Mouse (Mus musculus) heart, embryonic 10.5 days (tissue): ENCODE results near the gene Taar9. TPM values are rescaled to one million over a fixed set of nuclear protein-coding genes. Genes with fewer than 3 reads are reported as not detected.
"Not testable (repeated sequence)": the region's sequence is repeated elsewhere in the genome, so short reads cannot be mapped to it uniquely, and the experiment has no call there.

ENCODE experiments used
- DNase-seq: peaks from one replicate; pipeline ENCODE4 v3.0.0-alpha.2; 2017; ENCODE audit warnings: low spot score
- H3K27ac ChIP-seq: fragments of 300-500 bp; sonication (generic); 2 replicates; pipeline ENCODE4 v1.5.1; 2016; ENCODE audit warnings: mild to moderate bottlenecking
- H3K27me3 ChIP-seq: fragments of 300-500 bp; sonication (generic); 2 replicates; pipeline ENCODE4 v1.6.1; 2016; ENCODE audit warnings: mild to moderate bottlenecking; ENCODE audit not compliant: poor library complexity, insufficient read depth, severe bottlenecking
- H3K36me3 ChIP-seq: fragments of 300-500 bp; sonication (generic); 2 replicates; pipeline ENCODE4 v1.6.1; 2016; ENCODE audit warnings: mild to moderate bottlenecking, moderate library complexity
- H3K4me1 ChIP-seq: fragments of 300-500 bp; sonication (generic); 2 replicates; pipeline ENCODE4 v1.6.1; 2016; ENCODE audit warnings: mild to moderate bottlenecking
- H3K4me3 ChIP-seq: fragments of 300-500 bp; sonication (generic); 2 replicates; pipeline ENCODE4 v1.5.1; 2016; ENCODE audit warnings: mild to moderate bottlenecking, moderate library complexity
- H3K9me3 ChIP-seq: fragments of 300-500 bp; sonication (generic); 2 replicates; pipeline ENCODE4 v1.6.1; 2016; ENCODE audit warnings: mild to moderate bottlenecking, moderate library complexity
- WGBS: fragments of 180-500 bp; shearing (Covaris S2); methylation state at CpG from one replicate; pipeline ENCODE4 v1.1.7; 2016; 5-methylcytosine and 5-hydroxymethylcytosine counted together
- polyA plus RNA-seq: library from polyadenylated mRNA; unstranded; fragments of >200 nt; fragmentation: Nextera tagmentation; extraction: Ambion mirVana; gene quantifications from 2 replicates; pipeline ENCODE4 v1.2.1, GENCODE M21; 2016

The Taar9 gene
- polyA plus RNA-seq, 1 experiment from 2014 or later = not detected

- H3K4me1 ChIP-seq = no peaks in the 10 kb centered on the region
- H3K9me3 ChIP-seq = no peaks in the 10 kb centered on the region
- 70% methylated on average over 3 of the region's 3 CpGs for WGBS
- no peak for DNase-seq
- no peaks in the 10 kb centered on the region for H3K36me3 ChIP-seq
- H3K27me3 ChIP-seq = no peaks in the 10 kb centered on the region
- no peak overlapping the region for H3K27ac ChIP-seq
- H3K4me3 ChIP-seq = no peak overlapping the region
These were observed 1.1 kb downstream of the Taar9 start for GRCm38 (mm10) chr10:24108236-24108635.

- no peak overlapping the region for H3K4me3 ChIP-seq
- no peaks in the 10 kb centered on the region for H3K4me1 ChIP-seq
- H3K27me3 ChIP-seq = no peaks in the 10 kb centered on the region
- no peak for DNase-seq
- WGBS = 65% methylated on average over 5 of the region's 5 CpGs
- no peaks in the 10 kb centered on the region for H3K9me3 ChIP-seq
- H3K36me3 ChIP-seq = no peaks in the 10 kb centered on the region
- no peak overlapping the region for H3K27ac ChIP-seq
These were observed 1.6 kb downstream of the Taar9 start for GRCm38 (mm10) chr10:24107747-24108146.

- H3K27ac ChIP-seq, DNase-seq, H3K27me3 ChIP-seq, H3K9me3 ChIP-seq, H3K36me3 ChIP-seq, H3K4me1 ChIP-seq, H3K4me3 ChIP-seq: not testable (repeated sequence)
- WGBS = 21% methylated on average over 1 of the region's 1 CpGs
These were observed 6.0 kb downstream of the Taar9 start for GRCm38 (mm10) chr10:24103299-24103698.

- H3K4me1 ChIP-seq, H3K4me3 ChIP-seq, H3K36me3 ChIP-seq, H3K9me3 ChIP-seq, H3K27me3 ChIP-seq, DNase-seq, H3K27ac ChIP-seq: not testable (repeated sequence)
- WGBS = 72% methylated on average over 1 of the region's 3 CpGs
These were observed 7.5 kb downstream of the Taar9 start, which contains the start of gene Taar8c for GRCm38 (mm10) chr10:24101812-24102211. Taar8c (minus strand) TSS chr10:24101912.

- H3K27ac ChIP-seq, H3K4me1 ChIP-seq, DNase-seq, H3K4me3 ChIP-seq, H3K9me3 ChIP-seq, H3K27me3 ChIP-seq, H3K36me3 ChIP-seq: not testable (repeated sequence)
- WGBS = 65% methylated on average over 2 of the region's 2 CpGs
These were observed 12.3 kb downstream of the Taar9 start for GRCm38 (mm10) chr10:24097010-24097409.

GRCm38 (mm10) chr10:24092194-24092593 lies 17.1 kb downstream of the Taar9 start, which contains the start of gene Taar8b:
Taar8b (minus strand) TSS chr10:24092294.
- DNase-seq = no peak
- H3K4me1 ChIP-seq = no peaks in the 10 kb centered on the region
- H3K27me3 ChIP-seq = no peaks in the 10 kb centered on the region
- no peaks in the 10 kb centered on the region for H3K9me3 ChIP-seq
- H3K4me3 ChIP-seq = no peak within 1 kb of the TSS
- 64% methylated on average over 2 of the region's 2 CpGs for WGBS
- H3K27ac ChIP-seq = no peak within 1 kb of the TSS
- no peaks in the 10 kb centered on the region for H3K36me3 ChIP-seq

GRCm38 (mm10) chr10:24087168-24087567 lies 22.2 kb downstream of the Taar9 start:
- Histone ChIP-seq H3K9me3 (no peaks in the 10 kb centered on the region), H3K27ac (no peak overlapping the region), H3K4me1 (no peaks in the 10 kb centered on the region), H3K36me3 (no peaks in the 10 kb centered on the region), H3K4me3 (no peak overlapping the region), H3K27me3 (no peaks in the 10 kb centered on the region)
- WGBS = 82% methylated on average over 2 of the region's 2 CpGs
- DNase-seq = no peak

- Histone ChIP-seq H3K4me1 (no peaks in the 10 kb centered on the region), H3K27me3 (no peaks in the 10 kb centered on the region), H3K27ac (no peak overlapping the region), H3K4me3 (no peak overlapping the region), H3K36me3 (no peaks in the 10 kb centered on the region), H3K9me3 (no peaks in the 10 kb centered on the region)
- DNase-seq = no peak
- WGBS = 53% methylated on average over 5 of the region's 5 CpGs
These were observed 22.8 kb downstream of the Taar9 start for GRCm38 (mm10) chr10:24086555-24086954.

GRCm38 (mm10) chr10:24085936-24086335 lies 23.4 kb downstream of the Taar9 start:
- H3K27ac ChIP-seq = no peak overlapping the region
- H3K36me3 ChIP-seq = no peaks in the 10 kb centered on the region
- no peaks in the 10 kb centered on the region for H3K4me1 ChIP-seq
- no peaks in the 10 kb centered on the region for H3K9me3 ChIP-seq
- WGBS = 73% methylated on average over 5 of the region's 5 CpGs
- H3K27me3 ChIP-seq = no peaks in the 10 kb centered on the region
- DNase-seq = no peak
- no peak overlapping the region for H3K4me3 ChIP-seq

- H3K36me3 ChIP-seq = no peaks in the 10 kb centered on the region
- no peak overlapping the region for H3K4me3 ChIP-seq
- WGBS = 35% methylated on average over 3 of the region's 3 CpGs
- no peaks in the 10 kb centered on the region for H3K27me3 ChIP-seq
- no peaks in the 10 kb centered on the region for H3K4me1 ChIP-seq
- no peaks in the 10 kb centered on the region for H3K9me3 ChIP-seq
- DNase-seq = no peak
- H3K27ac ChIP-seq = no peak overlapping the region
These were observed 29.2 kb downstream of the Taar9 start for GRCm38 (mm10) chr10:24080166-24080565.

GRCm38 (mm10) chr10:24076200-24076599 lies 33.1 kb downstream of the Taar9 start, which contains the start of gene Taar8a:
Taar8a (plus strand) TSS chr10:24076500.
- not testable (repeated sequence) for H3K4me3 ChIP-seq, H3K36me3 ChIP-seq, H3K27ac ChIP-seq, H3K27me3 ChIP-seq, H3K9me3 ChIP-seq, DNase-seq, H3K4me1 ChIP-seq
- WGBS = 79% methylated on average over 2 of the region's 4 CpGs

- H3K4me1 ChIP-seq, H3K4me3 ChIP-seq, H3K27me3 ChIP-seq, H3K27ac ChIP-seq, DNase-seq, H3K36me3 ChIP-seq, H3K9me3 ChIP-seq: not testable (repeated sequence)
- WGBS = 38% methylated on average over 2 of the region's 2 CpGs
These were observed 34.6 kb downstream of the Taar9 start for GRCm38 (mm10) chr10:24074751-24075150.

GRCm38 (mm10) chr10:24058986-24059385 lies 50.3 kb downstream of the Taar9 start:
- H3K4me3 ChIP-seq = no peak overlapping the region
- no peak for DNase-seq
- H3K27ac ChIP-seq = no peak overlapping the region
- no peaks in the 10 kb centered on the region for H3K27me3 ChIP-seq
- no peaks in the 10 kb centered on the region for H3K4me1 ChIP-seq
- no peaks in the 10 kb centered on the region for H3K9me3 ChIP-seq
- no peaks in the 10 kb centered on the region for H3K36me3 ChIP-seq
- WGBS = 82% methylated on average over 3 of the region's 3 CpGs
